Mouse (Mus musculus) intestine, embryonic 14.5 days (tissue): ENCODE measurements around the gene Khk. TPM values are rescaled to one million over a fixed set of nuclear protein-coding genes. Genes with fewer than 3 reads are reported as not detected.

ENCODE experiments used
- ATAC-seq: fragments of 200-750 bp; cut with Nextera tagmentation; replicated peaks from 2 replicates; pipeline ENCODE4 v1.8.0; 2017; ENCODE audit warnings: low read depth, moderate number of reproducible peaks, moderate TSS enrichment, moderate library complexity; ENCODE audit not compliant: low FRiP score, low TSS enrichment
- DNase-seq: peaks from one replicate; pipeline ENCODE4 v3.0.0-alpha.2; 2018; ENCODE audit warnings: low spot score
- H3K27ac ChIP-seq: fragments of 300-500 bp; sonication (generic); 2 replicates; pipeline ENCODE4 v1.5.1; 2014; ENCODE audit warnings: low read depth, mild to moderate bottlenecking, control low read depth
- H3K27me3 ChIP-seq: fragments of 300-500 bp; sonication (generic); replicated peaks from 2 replicates; pipeline ENCODE4 v1.6.1; 2014; ENCODE audit warnings: low read length, control low read depth; ENCODE audit not compliant: control insufficient read depth, insufficient read depth
- H3K36me3 ChIP-seq: fragments of 300-500 bp; sonication (generic); 2 replicates; pipeline ENCODE4 v1.6.1; 2014; ENCODE audit warnings: low read length, control low read depth; ENCODE audit not compliant: control insufficient read depth, insufficient read depth
- H3K4me1 ChIP-seq: fragments of 300-500 bp; sonication (generic); replicated peaks from 2 replicates; pipeline ENCODE4 v1.6.1; 2014; ENCODE audit warnings: low read length, control low read depth, mixed read lengths; ENCODE audit not compliant: control insufficient read depth, insufficient read depth
- H3K4me2 ChIP-seq: fragments of 300-500 bp; sonication (generic); 2 replicates; pipeline ENCODE4 v1.6.1; 2014; ENCODE audit warnings: low read length
- H3K4me3 ChIP-seq: fragments of 300-500 bp; sonication (generic); 2 replicates; pipeline ENCODE4 v1.5.1; 2014; ENCODE audit warnings: low read depth, low read length, control low read depth, mixed read lengths
- H3K9ac ChIP-seq: fragments of 300-500 bp; sonication (generic); 2 replicates; pipeline ENCODE4 v1.6.1; 2014; ENCODE audit warnings: mild to moderate bottlenecking, low read length
- H3K9me3 ChIP-seq: fragments of 300-500 bp; sonication (generic); 2 replicates; pipeline ENCODE4 v1.6.1; 2016; ENCODE audit warnings: low read length, control low read depth; ENCODE audit not compliant: control insufficient read depth
- WGBS: fragments of 180-500 bp; shearing (Covaris S2); extraction: QIAGEN DNeasy Blood & Tissue Kit; methylation state at CpG from one replicate; pipeline ENCODE4 v1.1.7; 2014; 5-methylcytosine and 5-hydroxymethylcytosine counted together
- polyA plus RNA-seq: library from polyadenylated mRNA; unstranded; fragments of >200 nt; fragmentation: Nextera tagmentation; extraction: Ambion mirVana; gene quantifications from 2 replicates; pipeline ENCODE4 v1.2.1, GENCODE M21; 2014

Khk gene
- polyA plus RNA-seq, 1 experiment from 2014 or later = 21.6 TPM

DNA sequence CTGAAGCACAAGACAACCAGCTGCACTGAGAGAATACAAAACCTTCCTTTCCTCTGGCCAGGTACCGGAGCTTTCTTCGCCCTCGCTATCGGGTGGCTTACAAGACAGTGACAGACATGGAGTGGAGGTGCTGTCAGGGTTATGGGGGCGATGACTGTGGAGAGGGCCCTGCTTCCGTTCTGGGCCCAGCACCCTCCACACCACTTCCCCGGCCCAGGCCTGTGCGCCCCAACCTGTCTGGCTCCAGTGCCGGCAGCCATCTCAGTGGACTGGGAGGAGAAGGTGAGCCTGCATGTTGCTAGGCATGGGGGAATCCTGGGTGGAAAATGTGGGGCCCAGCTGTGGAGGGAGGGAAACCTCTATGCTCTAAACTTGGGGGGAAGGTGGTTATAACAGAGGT is 5.8 kb upstream of the Khk start:
- 47% methylated on average over 9 of the region's 9 CpGs for WGBS
- peaks cover 38% of the 10 kb centered on the region for H3K36me3 ChIP-seq
- H3K4me1 ChIP-seq = peaks cover 32% of the 10 kb centered on the region

DNA sequence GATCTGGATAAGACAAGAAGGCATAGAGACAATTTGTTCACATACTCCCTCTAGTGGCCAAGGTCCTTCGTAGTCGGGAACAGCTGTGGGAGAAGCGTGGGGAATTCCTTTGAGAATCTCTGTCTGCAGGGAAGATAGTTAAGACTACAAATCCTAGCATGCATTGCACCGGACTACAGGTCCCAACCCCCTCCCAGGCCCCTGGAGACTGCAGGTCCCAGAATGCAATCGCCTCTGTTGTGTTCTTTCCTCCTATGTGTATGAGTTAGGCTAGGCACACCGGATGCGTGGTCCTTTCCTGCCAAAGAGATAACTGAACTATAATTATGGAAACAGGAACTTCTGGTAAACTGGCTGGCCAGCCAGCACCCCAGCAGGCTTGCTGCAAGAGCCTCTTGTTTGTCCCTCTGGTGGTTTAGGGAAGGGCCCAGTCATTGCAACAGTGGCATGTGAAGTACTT is 5.2 kb upstream of the Khk start:
- H3K4me2 ChIP-seq = peak overlapping the region; percentile 89
- peak; percentile 69 for ATAC-seq
- H3K4me3 ChIP-seq = peak overlapping the region; percentile 75
- WGBS = 2% methylated on average over 7 of the region's 7 CpGs
- peaks cover 33% of the 10 kb centered on the region for H3K4me1 ChIP-seq
- peak; percentile 81 for DNase-seq
- peak overlapping the region; percentile 96; the same call in 1 of the 2 replicates for H3K27ac ChIP-seq
- peaks cover 43% of the 10 kb centered on the region for H3K36me3 ChIP-seq
- no peaks in the 10 kb centered on the region for H3K27me3 ChIP-seq
- H3K9ac ChIP-seq = peak overlapping the region; percentile 84; the same call in 1 of the 2 replicates
- H3K9me3 ChIP-seq = no peaks in the 10 kb centered on the region

More for the DNA sequence above, 5.8 kb upstream of the Khk start:
- DNase-seq (peak; percentile 61), ATAC-seq (peak; percentile 1; the same call in 1 of the 2 replicates)
- Histone ChIP-seq H3K4me3 (peak overlapping the region; percentile 75), H3K4me2 (peak overlapping the region; percentile 89), H3K27ac (peak overlapping the region; percentile 96), H3K27me3 (no peaks in the 10 kb centered on the region), H3K9ac (peak overlapping the region; percentile 84), H3K9me3 (no peaks in the 10 kb centered on the region)

DNA sequence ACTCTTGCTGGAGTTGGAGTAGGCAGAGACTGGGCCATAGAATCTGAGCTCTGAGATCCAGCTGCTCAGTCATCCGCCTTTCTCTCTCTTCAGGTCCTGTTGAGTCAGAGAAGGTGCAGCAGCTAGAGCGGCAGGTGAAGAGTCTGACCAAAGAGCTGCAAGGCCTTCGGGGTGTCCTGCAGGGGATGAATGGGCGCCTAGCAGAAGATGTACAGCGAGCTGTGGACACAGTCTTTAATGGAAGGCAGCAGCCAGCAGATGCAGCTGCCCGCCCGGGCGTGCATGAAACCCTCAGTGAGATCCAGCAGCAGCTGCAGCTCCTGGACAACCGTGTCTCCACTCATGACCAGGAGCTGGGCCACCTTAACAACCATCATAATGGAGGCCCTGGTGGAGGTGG is 4.4 kb upstream of the Khk start:
- no peaks in the 10 kb centered on the region for H3K27me3 ChIP-seq
- WGBS = 91% methylated on average over 9 of the region's 9 CpGs
- H3K36me3 ChIP-seq = peaks cover 44% of the 10 kb centered on the region
- H3K9me3 ChIP-seq = no peaks in the 10 kb centered on the region
- ATAC-seq = no peak
- no peak for DNase-seq
- H3K4me1 ChIP-seq = peaks cover 31% of the 10 kb centered on the region
- no peak overlapping the region for H3K4me2 ChIP-seq
- no peak overlapping the region for H3K4me3 ChIP-seq
- H3K27ac ChIP-seq = no peak overlapping the region
- no peak overlapping the region for H3K9ac ChIP-seq

DNA sequence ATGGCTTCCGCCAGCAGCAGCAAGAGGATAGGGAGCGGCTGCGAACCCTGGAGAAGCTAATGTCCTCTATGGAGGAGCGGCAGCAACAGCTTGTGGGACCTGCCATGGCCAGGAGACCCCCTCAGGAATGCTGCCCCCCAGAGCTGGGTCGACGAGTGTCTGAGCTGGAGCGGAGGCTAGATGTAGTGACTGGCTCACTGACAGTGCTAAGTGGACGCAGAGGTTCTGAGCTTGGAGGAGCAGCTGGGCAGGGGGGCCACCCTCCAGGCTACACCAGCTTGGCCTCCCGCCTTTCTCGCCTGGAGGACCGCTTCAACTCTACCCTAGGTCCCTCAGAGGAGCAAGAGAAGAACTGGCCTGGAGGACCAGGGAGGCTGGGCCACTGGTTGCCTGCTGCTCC is 3.9 kb upstream of the Khk start:
- Histone ChIP-seq H3K36me3 (peaks cover 44% of the 10 kb centered on the region), H3K27me3 (no peaks in the 10 kb centered on the region), H3K9ac (no peak overlapping the region), H3K4me2 (no peak overlapping the region), H3K4me3 (no peak overlapping the region), H3K27ac (no peak overlapping the region), H3K9me3 (no peaks in the 10 kb centered on the region), H3K4me1 (peaks cover 33% of the 10 kb centered on the region)
- ATAC-seq = no peak
- WGBS = 89% methylated on average over 11 of the region's 11 CpGs
- DNase-seq = no peak

DNA sequence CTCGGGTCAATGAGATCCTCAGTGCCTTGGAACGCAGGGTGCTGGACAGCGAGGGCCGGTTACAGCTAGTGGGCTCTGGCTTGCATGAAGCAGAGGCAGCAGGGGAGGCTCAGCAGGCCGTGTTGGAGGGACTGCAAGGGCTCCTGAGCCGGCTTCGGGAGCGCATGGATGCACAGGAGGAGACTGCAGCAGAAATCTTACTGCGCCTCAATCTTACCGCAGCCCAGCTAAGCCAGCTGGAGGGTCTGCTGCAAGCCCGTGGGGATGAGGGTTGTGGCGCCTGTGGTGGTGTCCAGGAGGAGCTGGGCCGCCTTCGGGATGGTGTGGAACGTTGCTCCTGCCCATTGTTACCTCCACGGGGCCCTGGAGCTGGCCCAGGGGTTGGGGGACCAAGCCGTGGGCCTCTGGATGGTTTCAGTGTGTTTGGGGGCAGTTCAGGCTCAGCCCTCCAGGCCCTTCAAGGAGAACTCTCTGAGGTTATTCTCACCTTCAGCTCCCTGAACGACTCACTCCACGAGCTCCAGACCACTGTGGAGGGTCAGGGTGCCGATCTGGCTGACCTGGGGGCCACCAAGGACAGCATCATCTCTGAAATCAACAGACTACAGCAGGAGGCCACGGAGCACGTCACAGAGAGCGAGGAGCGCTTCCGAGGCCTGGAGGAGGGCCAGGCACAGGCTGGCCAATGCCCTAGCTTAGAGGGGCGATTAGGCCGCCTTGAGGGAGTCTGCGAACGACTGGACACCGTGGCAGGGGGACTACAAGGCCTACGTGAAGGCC is 3.1 kb upstream of the Khk start:
- H3K9me3 ChIP-seq = no peaks in the 10 kb centered on the region
- no peak for DNase-seq
- 89% methylated on average over 31 of the region's 31 CpGs for WGBS
- no peak overlapping the region for H3K4me2 ChIP-seq
- peaks cover 44% of the 10 kb centered on the region for H3K36me3 ChIP-seq
- H3K4me3 ChIP-seq = no peak overlapping the region
- H3K9ac ChIP-seq = no peak overlapping the region
- H3K27me3 ChIP-seq = no peaks in the 10 kb centered on the region
- H3K27ac ChIP-seq = no peak overlapping the region
- H3K4me1 ChIP-seq = peaks cover 29% of the 10 kb centered on the region
- no peak for ATAC-seq

DNA sequence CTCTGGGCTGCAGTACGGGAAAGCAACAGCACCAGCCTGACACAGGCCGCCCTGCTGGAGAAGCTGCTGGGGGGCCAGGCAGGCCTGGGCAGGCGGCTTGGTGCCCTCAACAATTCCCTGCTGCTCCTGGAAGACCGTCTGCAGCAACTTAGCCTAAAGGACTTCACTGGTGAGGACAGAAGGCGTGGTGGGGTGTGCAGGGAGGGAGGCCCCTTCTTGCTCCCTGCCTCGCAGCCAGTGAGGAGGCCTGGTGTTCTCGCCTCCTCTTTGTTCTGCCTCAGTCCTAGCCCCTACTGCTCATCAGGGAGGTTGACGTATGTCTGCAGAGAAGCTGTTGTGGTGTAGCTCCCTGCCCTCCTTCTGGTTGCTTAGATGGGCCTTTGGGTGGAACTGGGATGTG is 2.5 kb upstream of the Khk start:
- Histone ChIP-seq H3K27ac (no peak overlapping the region), H3K36me3 (peaks cover 44% of the 10 kb centered on the region), H3K4me1 (peaks cover 29% of the 10 kb centered on the region), H3K9ac (no peak overlapping the region), H3K27me3 (no peaks in the 10 kb centered on the region), H3K4me3 (no peak overlapping the region), H3K9me3 (no peaks in the 10 kb centered on the region), H3K4me2 (no peak overlapping the region)
- ATAC-seq (no peak), DNase-seq (no peak)
- 84% methylated on average over 8 of the region's 8 CpGs for WGBS

DNA sequence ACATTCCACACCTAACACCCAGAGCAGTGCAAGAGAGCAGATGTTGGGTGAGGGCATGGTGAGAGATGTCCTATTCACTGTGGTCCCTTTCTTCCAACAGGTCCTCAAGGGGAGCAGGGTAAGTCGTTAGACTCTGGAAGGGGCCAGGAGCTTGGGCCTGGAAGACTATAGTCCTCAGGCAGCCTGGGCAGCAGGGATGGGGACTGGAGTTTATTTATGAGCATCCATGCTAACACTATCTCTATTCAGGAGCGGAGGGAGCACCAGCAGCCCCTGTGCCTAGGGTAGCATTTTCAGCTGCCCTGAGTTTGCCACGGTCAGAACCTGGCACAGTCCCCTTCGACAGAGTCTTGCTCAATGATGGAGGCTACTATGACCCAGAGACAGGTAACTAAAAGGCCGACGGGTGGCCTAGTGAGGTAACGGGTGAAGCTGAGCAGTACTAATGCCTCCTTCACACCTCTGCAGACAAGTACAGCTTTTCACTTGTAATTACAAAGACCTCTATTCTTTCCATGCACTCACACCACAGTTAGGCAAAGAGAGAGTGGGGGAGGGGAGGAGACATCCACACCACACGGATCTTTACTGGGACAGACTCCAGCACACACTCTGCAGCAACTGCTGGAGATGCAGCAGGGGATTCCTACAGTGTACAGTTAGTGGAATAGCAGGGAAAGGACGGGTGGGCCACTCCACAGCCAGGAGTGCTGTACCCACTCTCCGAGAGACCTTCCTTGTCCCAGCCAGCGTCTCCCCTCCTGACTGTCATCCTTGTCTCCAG is 1.2 kb upstream of the Khk start:
- Histone ChIP-seq H3K4me1 (peaks cover 29% of the 10 kb centered on the region), H3K9me3 (no peaks in the 10 kb centered on the region), H3K27me3 (no peaks in the 10 kb centered on the region), H3K27ac (no peak overlapping the region), H3K9ac (no peak overlapping the region), H3K4me2 (peak overlapping the region; percentile 71; the same call in 1 of the 2 replicates), H3K4me3 (no peak overlapping the region), H3K36me3 (peaks cover 44% of the 10 kb centered on the region)
- DNase-seq (no peak), ATAC-seq (no peak)
- 71% methylated on average over 11 of the region's 11 CpGs for WGBS

DNA sequence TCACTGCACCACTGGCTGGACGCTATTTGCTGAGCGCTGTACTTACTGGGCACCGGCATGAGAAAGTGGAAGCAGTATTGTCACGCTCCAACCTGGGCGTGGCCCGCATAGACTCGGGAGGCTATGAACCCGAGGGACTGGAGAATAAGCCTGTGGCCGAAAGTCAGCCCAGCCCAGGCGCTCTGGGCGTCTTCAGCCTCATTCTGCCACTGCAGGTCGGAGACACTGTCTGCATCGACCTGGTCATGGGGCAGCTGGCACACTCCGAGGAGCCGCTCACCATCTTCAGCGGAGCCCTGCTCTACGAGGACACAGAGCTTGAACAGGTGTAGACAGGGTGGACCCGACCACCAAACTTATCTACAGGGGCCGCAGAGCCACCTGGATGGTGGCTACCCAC is 610 bp upstream of the Khk start:
- no peak overlapping the region for H3K9ac ChIP-seq

More for the DNA sequence above, 610 bp upstream of the Khk start:
- Histone ChIP-seq H3K27ac (0 out of 2 replicates have a peak overlapping the region, but pooled peaks have one; percentile 73), H3K9me3 (no peaks in the 10 kb centered on the region), H3K4me3 (no peak overlapping the region), H3K4me1 (peaks cover 26% of the 10 kb centered on the region), H3K27me3 (no peaks in the 10 kb centered on the region), H3K36me3 (peaks cover 47% of the 10 kb centered on the region), H3K4me2 (peak overlapping the region; percentile 71)
- DNase-seq (peak; percentile 59), ATAC-seq (no peak)
- 64% methylated on average over 19 of the region's 19 CpGs for WGBS
